Mouse (Mus musculus) stomach, embryonic 14.5 days (tissue): Measurements from ENCODE around the gene Gbx2. TPM values are rescaled to one million over a fixed set of nuclear protein-coding genes. Genes with fewer than 3 reads are reported as not detected.
A peak's percentile ranks its signal among the peaks of the same experiment; 100 is the strongest.

ENCODE experiments used
- ATAC-seq: fragments of 200-750 bp; cut with Nextera tagmentation; 2 replicates; pipeline ENCODE4 v1.8.0; 2017; ENCODE audit warnings: low read depth, moderate TSS enrichment; ENCODE audit not compliant: insufficient number of reproducible peaks, insufficient read depth, low FRiP score
- H3K27ac ChIP-seq: fragments of 300-500 bp; sonication (generic); 2 replicates; pipeline ENCODE4 v1.5.1; 2014; ENCODE audit warnings: mild to moderate bottlenecking, low read length, moderate library complexity, mixed read lengths
- H3K27me3 ChIP-seq: fragments of 300-500 bp; sonication (generic); 2 replicates; pipeline ENCODE4 v1.6.1; 2014; ENCODE audit warnings: low read length, control low read depth, mixed read lengths; ENCODE audit not compliant: control insufficient read depth, insufficient read depth
- H3K36me3 ChIP-seq: fragments of 300-500 bp; sonication (generic); 2 replicates; pipeline ENCODE4 v1.6.1; 2014; ENCODE audit warnings: mild to moderate bottlenecking, control low read depth, low read length, moderate library complexity, mixed read lengths; ENCODE audit not compliant: control insufficient read depth, insufficient read depth
- H3K4me1 ChIP-seq: fragments of 300-500 bp; sonication (generic); 2 replicates; pipeline ENCODE4 v1.6.1; 2014; ENCODE audit warnings: low read length, control low read depth, mixed read lengths; ENCODE audit not compliant: control insufficient read depth, insufficient read depth
- H3K4me2 ChIP-seq: fragments of 300-500 bp; sonication (generic); replicated peaks from 2 replicates; pipeline ENCODE4 v1.6.1; 2014; ENCODE audit warnings: low read depth, low read length, control low read depth
- H3K4me3 ChIP-seq: fragments of 300-500 bp; sonication (generic); 2 replicates; pipeline ENCODE4 v1.5.1; 2014; ENCODE audit warnings: low read depth, low read length, control low read depth
- H3K9ac ChIP-seq: fragments of 300-500 bp; sonication (generic); replicated peaks from 2 replicates; pipeline ENCODE4 v1.6.1; 2014; ENCODE audit warnings: low read depth, mild to moderate bottlenecking, control low read depth, low read length, moderate library complexity, mixed read lengths
- H3K9me3 ChIP-seq: fragments of 300-500 bp; sonication (generic); 2 replicates; pipeline ENCODE4 v1.6.1; 2016; ENCODE audit warnings: low read depth, low read length, control low read depth; ENCODE audit not compliant: control insufficient read depth
- WGBS: fragments of 180-500 bp; shearing (Covaris S2); extraction: QIAGEN DNeasy Blood & Tissue Kit; methylation state at CpG from one replicate; pipeline ENCODE4 v1.1.7; 2014; 5-methylcytosine and 5-hydroxymethylcytosine counted together
- polyA plus RNA-seq: library from polyadenylated mRNA; unstranded; fragments of >200 nt; fragmentation: Nextera tagmentation; extraction: Ambion mirVana; gene quantifications from 2 replicates; pipeline ENCODE4 v1.2.1, GENCODE M21; 2014

The Gbx2 gene
- polyA plus RNA-seq = 0.35 TPM in 1 of 2 replicates, not detected in the other

DNA sequence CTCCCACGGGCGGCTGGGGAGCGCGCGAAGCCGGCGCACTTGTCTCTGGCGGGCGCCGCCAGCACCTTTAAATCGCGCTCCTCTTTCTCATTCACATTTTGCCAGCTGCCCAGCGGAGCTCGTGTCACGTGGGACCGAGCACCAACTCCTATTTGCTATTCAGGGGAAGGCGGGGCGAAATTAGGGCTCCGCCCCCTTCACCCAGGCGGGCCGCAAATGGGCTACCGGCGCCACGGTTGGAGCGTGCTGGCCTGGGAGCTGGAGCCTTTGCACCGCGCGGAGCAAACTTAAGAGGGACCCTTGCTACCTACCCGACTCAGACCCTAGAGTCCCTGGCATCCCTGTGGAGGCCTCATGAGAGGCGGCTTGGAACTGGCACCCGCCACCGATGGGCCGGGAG is at the start of gene Gbx2:
Gene Gbx2 (minus strand): TSS at position 60 of the 400 bp plus-strand sequence.
- no peak within 1 kb of the TSS for H3K27ac ChIP-seq
- H3K27me3 ChIP-seq = peaks cover 74% of the 10 kb centered on the region
- ATAC-seq = peak; percentile 78
- no peaks in the 10 kb centered on the region for H3K9me3 ChIP-seq
- H3K36me3 ChIP-seq = no peaks in the 10 kb centered on the region
- peak within 1 kb of the TSS; percentile 38 for H3K4me3 ChIP-seq
- H3K9ac ChIP-seq = no peak within 1 kb of the TSS
- peak within 1 kb of the TSS; percentile 72 for H3K4me2 ChIP-seq
- peaks cover 15% of the 10 kb centered on the region; the same call in 1 of the 2 replicates for H3K4me1 ChIP-seq
- WGBS = under 1% methylated on average over 33 of the region's 33 CpGs

- Histone ChIP-seq H3K9me3 (no peaks in the 10 kb centered on the region), H3K4me1 (no peaks in the 10 kb centered on the region), H3K27me3 (no peaks in the 10 kb centered on the region), H3K9ac (no peak overlapping the region), H3K27ac (no peak overlapping the region), H3K4me2 (no peak overlapping the region), H3K4me3 (no peak overlapping the region), H3K36me3 (no peaks in the 10 kb centered on the region)
- ATAC-seq = no peak
- WGBS = 90% methylated on average over 8 of the region's 8 CpGs
Measured at GRCm38 (mm10) chr1:89977261-89977660, 46.3 kb upstream of the Gbx2 start.

DNA sequence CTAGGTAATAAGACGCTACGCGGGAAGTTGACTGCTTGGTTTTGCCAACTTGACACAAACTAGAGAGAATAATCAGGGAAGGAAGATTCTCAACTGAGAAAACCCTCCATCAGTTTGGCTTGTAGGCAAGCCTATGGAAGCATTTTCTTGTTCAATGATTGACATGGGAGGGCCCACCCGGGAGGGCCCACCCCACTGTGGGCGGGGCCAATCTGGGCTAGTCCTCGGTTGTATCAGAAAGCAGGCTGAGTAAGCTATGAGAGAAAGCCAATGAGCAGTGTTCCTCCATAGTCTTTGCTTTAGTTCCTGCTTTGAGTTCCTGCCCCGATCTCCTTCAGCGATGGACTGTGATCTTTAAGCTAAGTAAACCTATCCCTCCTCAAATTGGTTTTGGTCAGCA is 45.4 kb upstream of the Gbx2 start:
- no peak overlapping the region for H3K27ac ChIP-seq
- H3K36me3 ChIP-seq = no peaks in the 10 kb centered on the region
- no peaks in the 10 kb centered on the region for H3K4me1 ChIP-seq
- H3K9ac ChIP-seq = no peak overlapping the region
- 78% methylated on average over 8 of the region's 8 CpGs for WGBS
- H3K4me3 ChIP-seq = no peak overlapping the region
- H3K9me3 ChIP-seq = no peaks in the 10 kb centered on the region
- no peak overlapping the region for H3K4me2 ChIP-seq
- no peaks in the 10 kb centered on the region for H3K27me3 ChIP-seq
- no peak for ATAC-seq

DNA sequence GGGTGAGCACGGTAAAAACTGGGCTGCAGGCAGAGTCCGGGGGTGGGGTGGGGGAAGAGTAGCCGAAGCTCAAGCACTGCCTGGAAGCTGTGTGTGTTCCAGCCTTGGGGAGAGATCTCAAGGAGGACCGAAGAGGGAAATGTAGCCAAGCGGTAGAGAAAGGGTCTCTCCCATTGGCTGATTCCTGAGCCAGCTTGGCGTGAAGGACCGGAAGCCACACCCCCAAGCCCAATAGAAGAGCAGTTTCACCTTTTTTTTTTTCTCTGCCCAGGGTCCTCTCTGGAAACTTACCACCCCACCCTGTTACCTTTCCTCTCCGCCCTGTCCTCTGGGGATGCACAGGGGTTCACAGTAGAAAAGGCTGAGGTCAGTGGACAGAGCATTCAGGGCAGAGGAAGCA is 43.6 kb upstream of the Gbx2 start:
- Histone ChIP-seq H3K4me1 (no peaks in the 10 kb centered on the region), H3K27ac (no peak overlapping the region), H3K36me3 (no peaks in the 10 kb centered on the region), H3K4me2 (no peak overlapping the region), H3K4me3 (no peak overlapping the region), H3K9ac (no peak overlapping the region), H3K9me3 (no peaks in the 10 kb centered on the region), H3K27me3 (peaks cover 13% of the 10 kb centered on the region)
- ATAC-seq = no peak
- 80% methylated on average over 8 of the region's 8 CpGs for WGBS

DNA sequence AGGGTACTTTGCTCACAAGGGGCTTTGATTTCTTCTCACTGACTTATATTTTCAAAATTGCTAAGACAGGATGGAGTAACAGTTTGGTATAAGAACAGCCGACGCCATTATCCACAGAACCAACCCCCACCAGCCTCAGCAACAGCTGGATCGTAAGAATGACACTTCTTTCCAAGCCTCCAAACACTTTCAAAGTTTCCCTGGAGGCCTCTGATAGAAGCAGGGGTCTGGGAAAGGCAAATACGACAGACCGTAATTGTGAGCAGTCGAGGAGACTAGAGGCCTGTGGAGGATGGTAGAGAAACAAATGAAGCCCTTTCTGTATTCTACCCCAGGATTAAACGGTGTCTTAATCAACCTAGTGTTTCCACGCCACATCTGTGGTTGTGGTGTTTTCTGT is 40.9 kb upstream of the Gbx2 start:
- Histone ChIP-seq H3K4me3 (no peak overlapping the region), H3K9ac (no peak overlapping the region), H3K9me3 (no peaks in the 10 kb centered on the region), H3K27me3 (peaks cover 28% of the 10 kb centered on the region), H3K27ac (no peak overlapping the region), H3K4me2 (no peak overlapping the region), H3K4me1 (no peaks in the 10 kb centered on the region), H3K36me3 (no peaks in the 10 kb centered on the region)
- WGBS = 43% methylated on average over 8 of the region's 8 CpGs
- ATAC-seq = no peak

DNA sequence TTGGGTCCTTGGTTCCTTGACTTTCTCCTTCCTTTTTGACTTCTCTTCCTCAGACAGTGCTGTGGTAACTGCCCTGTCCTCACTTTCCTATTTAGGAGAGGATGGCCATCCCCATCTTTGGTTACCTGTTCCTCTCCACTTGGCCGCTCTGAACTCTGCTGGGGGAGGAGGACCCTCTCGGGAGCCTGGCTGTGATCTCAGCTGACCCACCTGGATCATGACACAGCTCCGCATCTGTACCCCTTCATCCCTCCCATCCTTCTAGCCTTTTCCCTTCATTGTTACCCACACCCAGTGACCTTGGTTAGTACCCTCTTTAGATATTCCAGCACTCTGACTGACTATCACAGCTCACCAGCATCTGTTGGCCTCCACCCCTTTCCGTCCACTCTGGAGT is 38.7 kb upstream of the Gbx2 start:
- H3K9ac ChIP-seq = no peak overlapping the region
- H3K9me3 ChIP-seq = no peaks in the 10 kb centered on the region
- H3K4me2 ChIP-seq = no peak overlapping the region
- H3K36me3 ChIP-seq = no peaks in the 10 kb centered on the region
- no peak overlapping the region for H3K27ac ChIP-seq
- no peak for ATAC-seq
- H3K4me3 ChIP-seq = no peak overlapping the region
- peaks cover 28% of the 10 kb centered on the region for H3K27me3 ChIP-seq
- H3K4me1 ChIP-seq = no peaks in the 10 kb centered on the region
- 79% methylated on average over 4 of the region's 4 CpGs for WGBS

GRCm38 (mm10) chr1:89969072-89969713 is 38.2 kb upstream of the Gbx2 start:
- whole genome bisulfite sequencing = 53% methylated on average over 10 of the region's 10 CpGs
- ATAC-seq = no peak
- H3K4me2 ChIP-seq = peak overlapping the region; percentile 97; the same call in 1 of the 2 replicates
- no peak overlapping the region for H3K27ac ChIP-seq
- H3K36me3 ChIP-seq = no peaks in the 10 kb centered on the region
- no peak overlapping the region for H3K9ac ChIP-seq
- no peaks in the 10 kb centered on the region for H3K4me1 ChIP-seq
- H3K4me3 ChIP-seq = peak overlapping the region; percentile 57; the same call in 1 of the 2 replicates
- H3K27me3 ChIP-seq = peaks cover 28% of the 10 kb centered on the region
- no peaks in the 10 kb centered on the region for H3K9me3 ChIP-seq

DNA sequence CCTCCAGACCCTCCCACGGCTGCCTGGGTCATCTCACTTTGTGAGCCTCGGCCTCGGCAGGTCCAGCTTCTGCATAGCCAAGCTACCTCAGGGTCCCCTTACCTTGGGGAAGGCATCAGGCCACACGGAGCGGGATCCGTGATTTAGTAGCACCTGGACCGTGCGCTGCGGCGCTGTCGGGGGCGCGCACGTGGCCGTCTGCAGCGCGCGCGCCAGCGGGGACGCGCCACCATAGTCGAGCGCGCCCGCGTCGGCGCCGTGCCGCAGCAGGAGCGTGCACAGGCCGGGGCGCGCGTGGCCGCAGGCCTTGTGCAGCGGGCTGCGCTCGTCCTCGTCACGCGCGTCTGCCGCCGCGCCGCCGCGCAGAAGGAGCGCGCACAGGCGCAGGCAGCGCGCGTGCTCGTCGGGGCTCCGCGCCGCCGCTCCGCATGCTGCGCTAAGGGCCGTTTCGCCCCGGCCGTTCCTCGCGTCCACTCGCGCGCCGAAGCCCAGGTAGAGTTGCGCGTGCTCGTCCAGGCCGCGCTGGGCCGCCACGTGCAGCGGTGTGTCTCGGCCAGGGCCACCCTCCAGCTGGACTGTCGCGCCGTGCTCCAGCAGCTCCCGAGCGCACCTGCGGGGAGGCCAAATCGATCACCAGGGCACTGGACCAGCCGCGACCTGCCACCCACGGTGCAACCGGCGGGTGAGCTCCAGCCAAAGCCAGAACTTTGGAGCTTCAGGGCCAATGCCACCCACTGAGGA is 37.3 kb upstream of the Gbx2 start:
- no peaks in the 10 kb centered on the region for H3K4me1 ChIP-seq
- peak overlapping the region; percentile 57 for H3K4me3 ChIP-seq
- peaks cover 28% of the 10 kb centered on the region for H3K27me3 ChIP-seq
- H3K27ac ChIP-seq = no peak overlapping the region
- no peaks in the 10 kb centered on the region for H3K36me3 ChIP-seq
- ATAC-seq = peak; percentile 73
- H3K9ac ChIP-seq = no peak overlapping the region; the same call in 1 of the 2 replicates
- WGBS = under 1% methylated on average over 79 of the region's 95 CpGs
- H3K9me3 ChIP-seq = no peaks in the 10 kb centered on the region
- peak overlapping the region; percentile 97 for H3K4me2 ChIP-seq
